ENCODE assay signal across 28 mouse cellular contexts in the genomic region with DNA sequence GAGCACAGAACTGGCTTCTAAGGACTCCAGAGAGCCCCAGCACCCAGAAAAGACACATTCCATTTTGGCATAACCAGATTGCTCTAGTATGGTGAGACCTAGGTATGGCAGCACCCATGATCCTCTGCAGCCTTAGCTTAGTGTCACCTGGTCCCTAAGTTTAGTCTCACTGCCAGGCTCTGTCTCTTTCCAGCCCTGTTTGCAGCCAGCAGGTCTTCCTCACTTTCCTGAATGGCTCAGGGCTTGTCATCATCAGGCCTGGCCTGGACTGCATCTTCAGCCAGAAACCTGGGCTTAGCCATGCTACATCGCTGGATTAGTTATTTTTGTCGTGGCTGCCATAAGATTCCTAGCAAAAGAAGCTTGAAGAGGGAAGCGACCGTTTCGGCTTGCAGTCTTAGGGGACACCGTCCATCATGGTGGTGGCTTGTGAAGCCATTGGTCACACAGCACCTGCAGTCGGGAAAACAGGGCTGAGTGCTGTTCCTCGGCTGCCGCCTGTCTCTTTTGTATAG. TPM values are rescaled to one million over a fixed set of nuclear protein-coding genes. Genes with fewer than 3 reads are reported as not detected.
A peak's percentile ranks its signal among the peaks of the same experiment; 100 is the strongest.
DNase-seq lines count a peak whose midpoint lies in the region; ATAC-seq and TF ChIP-seq lines count a peak whose summit lies in the region.
"Had no signal": no experiment of that assay in that cellular context is flagged by ENCODE, and none has a peak within 500 bp of the region (broad histone marks: within the 10 kb centered on the region; RNA-seq: fewer than 3 reads in every experiment).

No protein-coding gene starts in this region.

- whole genome bisulfite sequencing in heart, embryonic 10.5 days = 70% methylated on average over 9 of the region's 9 CpGs
- WGBS in liver, postnatal 0 days (ENCODE audit: insufficient replicate concordance) = 74% methylated on average over 9 of the region's 9 CpGs
- 56% methylated on average over 9 of the region's 9 CpGs for WGBS in liver, embryonic 12.5 days (ENCODE audit: insufficient replicate concordance)
- 80% methylated on average over 9 of the region's 9 CpGs for WGBS in embryonic facial prominence, embryonic 15.5 days

- no peaks in the 10 kb centered on the region for H3K27me3 ChIP-seq in heart, embryonic 10.5 days (ENCODE audit: insufficient read depth, poor library complexity, severe bottlenecking)
- H3K27me3 ChIP-seq in liver, postnatal 0 days (ENCODE audit: insufficient read depth, low read length) = no peaks in the 10 kb centered on the region
- H3K27me3 ChIP-seq in liver, embryonic 12.5 days (replicated peaks) = no peaks in the 10 kb centered on the region
- no peaks in the 10 kb centered on the region for H3K27me3 ChIP-seq in embryonic facial prominence, embryonic 15.5 days
- H3K27me3 ChIP-seq: CH12.LX; embryonic facial prominence, embryonic 13.5 days; forebrain, embryonic 13.5 days; heart, embryonic 13.5 days; hindbrain, embryonic 12.5 days; kidney, embryonic 15.5 days; limb, embryonic 15.5 days had no signal

- intact Hi-C loops in heart, postnatal 10 days (cut with DNase I) = no loop called here

- no peak for TF ChIP-seq EP300 in liver, postnatal 0 days (IDR thresholded peaks at IDR 0.05; ENCODE audit: low read depth)

- no peak for DNase-seq in cerebellum, adult 9-11 months
- no peak for DNase-seq in heart, embryonic 10.5 days (ENCODE audit: low spot score)
- DNase-seq in heart, postnatal 10 days = no peak
- DNase-seq in liver, postnatal 0 days = no peak
- no peak for DNase-seq in frontal cortex, postnatal 36 days (ENCODE audit: low spot score in 2 of 2)
- DNase-seq: heart, adult 2 months; heart, postnatal 14 days; lung, postnatal 36 days; midbrain, embryonic 14.5 days; right cerebral cortex, adult 18-20 months; right cerebral cortex, postnatal 4 days; thymus, adult 18-20 months; thymus, postnatal 25 days had no signal

- no peaks in the 10 kb centered on the region for H3K9me3 ChIP-seq in heart, embryonic 10.5 days
- no peaks in the 10 kb centered on the region for H3K9me3 ChIP-seq in liver, postnatal 0 days (ENCODE audit: low read length)
- H3K9me3 ChIP-seq in liver, embryonic 12.5 days (replicated peaks) = no peaks in the 10 kb centered on the region
- H3K9me3 ChIP-seq in embryonic facial prominence, embryonic 15.5 days (replicated peaks) = no peaks in the 10 kb centered on the region
- H3K9me3 ChIP-seq: embryonic facial prominence, embryonic 13.5 days; forebrain, embryonic 13.5 days; heart, embryonic 13.5 days; hindbrain, embryonic 12.5 days; kidney, embryonic 15.5 days; limb, embryonic 15.5 days had no signal

- H3K9ac ChIP-seq in liver, postnatal 0 days (replicated peaks) = no peak overlapping the region
- no peak overlapping the region for H3K9ac ChIP-seq in liver, embryonic 12.5 days
- no peak overlapping the region for H3K9ac ChIP-seq in embryonic facial prominence, embryonic 15.5 days
- H3K9ac ChIP-seq: embryonic facial prominence, embryonic 13.5 days; forebrain, embryonic 13.5 days; hindbrain, embryonic 12.5 days; kidney, embryonic 15.5 days; limb, embryonic 15.5 days had no signal

- peaks cover 33% of the 10 kb centered on the region for H3K4me1 ChIP-seq in heart, embryonic 10.5 days
- peaks cover 30% of the 10 kb centered on the region for H3K4me1 ChIP-seq in liver, postnatal 0 days (ENCODE audit: insufficient read depth)
- H3K4me1 ChIP-seq in liver, embryonic 12.5 days = peaks cover 45% of the 10 kb centered on the region
- H3K4me1 ChIP-seq in embryonic facial prominence, embryonic 15.5 days = peaks cover 19% of the 10 kb centered on the region
- H3K4me1 ChIP-seq: forebrain, embryonic 13.5 days had no signal

- H3K27ac ChIP-seq in heart, embryonic 10.5 days = peak overlapping the region; percentile 56
- H3K27ac ChIP-seq in liver, postnatal 0 days (ENCODE audit: low read depth) = peak overlapping the region; percentile 39; the same call in 1 of the 2 replicates
- H3K27ac ChIP-seq in liver, embryonic 12.5 days = no peak overlapping the region
- H3K27ac ChIP-seq in embryonic facial prominence, embryonic 15.5 days (replicated peaks) = 0 out of 2 replicates have a peak overlapping the region, but pooled peaks have one; percentile 7
- H3K27ac ChIP-seq: embryonic facial prominence, embryonic 13.5 days; forebrain, embryonic 13.5 days; heart, adult 2 months; hindbrain, embryonic 12.5 days; kidney, embryonic 15.5 days; layer of hippocampus, adult 2 months; limb, embryonic 15.5 days; stomach, postnatal 0 days had no signal

- peaks cover 7% of the 10 kb centered on the region; the same call in 1 of the 2 replicates for H3K36me3 ChIP-seq in heart, embryonic 10.5 days
- H3K36me3 ChIP-seq in liver, postnatal 0 days (replicated peaks; ENCODE audit: insufficient read depth, low read length) = 0 out of 2 replicates have a peak, but pooled peaks cover 3% of the 10 kb centered on the region
- peaks cover 7% of the 10 kb centered on the region; the same call in 1 of the 2 replicates for H3K36me3 ChIP-seq in liver, embryonic 12.5 days
- H3K36me3 ChIP-seq in embryonic facial prominence, embryonic 15.5 days = peaks cover 10% of the 10 kb centered on the region
- H3K36me3 ChIP-seq: heart, embryonic 13.5 days had no signal

- ATAC-seq in cerebellum, adult (ENCODE audit: insufficient number of reproducible peaks, low FRiP score, low TSS enrichment) = peak; percentile 14; the same call in 1 of the 2 replicates
- no peak for ATAC-seq in liver, postnatal 0 days
- no peak for ATAC-seq in liver, embryonic 12.5 days
- ATAC-seq in embryonic facial prominence, embryonic 15.5 days (ENCODE audit: insufficient number of reproducible peaks, low FRiP score, low TSS enrichment, low read depth) = no peak
- ATAC-seq: activated CD4-positive, CD25-positive, alpha-beta regulatory T cell, adult 4 months; forebrain, embryonic 13.5 days had no signal

- H3K4me3 ChIP-seq in heart, embryonic 10.5 days = no peak overlapping the region
- H3K4me3 ChIP-seq in liver, postnatal 0 days (ENCODE audit: low read depth, low read length) = no peak overlapping the region
- no peak overlapping the region for H3K4me3 ChIP-seq in liver, embryonic 12.5 days
- no peak overlapping the region for H3K4me3 ChIP-seq in embryonic facial prominence, embryonic 15.5 days (replicated peaks)
- H3K4me3 ChIP-seq: embryonic facial prominence, embryonic 13.5 days; erythroblast, embryonic 14.5 days; forebrain, embryonic 13.5 days; heart, adult 2 months; heart, embryonic 13.5 days; hindbrain, embryonic 12.5 days; kidney, embryonic 15.5 days; layer of hippocampus, adult 2 months; limb, embryonic 15.5 days had no signal

- TF ChIP-seq CTCF in liver, postnatal 0 days (IDR thresholded peaks at IDR 0.05; ENCODE audit: low read depth) = no peak

- H3K4me2 ChIP-seq in liver, postnatal 0 days (ENCODE audit: low read depth, low read length) = no peak overlapping the region
- H3K4me2 ChIP-seq in liver, embryonic 12.5 days = no peak overlapping the region
- no peak overlapping the region for H3K4me2 ChIP-seq in embryonic facial prominence, embryonic 15.5 days (replicated peaks)
- H3K4me2 ChIP-seq: embryonic facial prominence, embryonic 13.5 days; forebrain, embryonic 13.5 days; heart, embryonic 13.5 days; hindbrain, embryonic 12.5 days; kidney, embryonic 15.5 days; limb, embryonic 15.5 days had no signal

RNA-seq across cellular contexts. Expression of a gene that starts 10.4 kb away (rescaled TPM):
- polyA plus RNA-seq in heart, embryonic 10.5 days (2016; fragmentation: Nextera tagmentation; extraction: Ambion mirVana) = 4.8 and 4.9 TPM in 2 replicates
- total RNA-seq in heart, postnatal 10 days (2021) = 10 to 100 TPM; 25.2 to 26.3 TPM
- 22.1 and 23.7 TPM in 2 replicates for polyA plus RNA-seq in liver, postnatal 0 days (2015; fragmentation: Nextera tagmentation; extraction: Ambion mirVana)
- polyA plus RNA-seq in liver, embryonic 12.5 days (2016; fragmentation: Nextera tagmentation; extraction: Ambion mirVana) = 5.6 and 6.1 TPM in 2 replicates
- 31.5 and 36.4 TPM in 2 replicates for polyA plus RNA-seq in embryonic facial prominence, embryonic 15.5 days (2015; fragmentation: Nextera tagmentation; extraction: Ambion mirVana)

RNA-seq across cellular contexts. Expression of a gene that starts 17.3 kb away (rescaled TPM):
- 789 and 902 TPM in 2 replicates for polyA plus RNA-seq in heart, embryonic 10.5 days (2016; fragmentation: Nextera tagmentation; extraction: Ambion mirVana)
- total RNA-seq in heart, postnatal 10 days (2021) = 100 to 1,000 TPM; 771 to 825 TPM
- polyA plus RNA-seq in liver, postnatal 0 days (2015; fragmentation: Nextera tagmentation; extraction: Ambion mirVana) = 793 and 837 TPM in 2 replicates
- 1,173 and 1,181 TPM in 2 replicates for polyA plus RNA-seq in liver, embryonic 12.5 days (2016; fragmentation: Nextera tagmentation; extraction: Ambion mirVana)
- 993 and 1,020 TPM in 2 replicates for polyA plus RNA-seq in embryonic facial prominence, embryonic 15.5 days (2015; fragmentation: Nextera tagmentation; extraction: Ambion mirVana)

RNA-seq across cellular contexts. Expression of a gene that starts 41.6 kb away (rescaled TPM):
- polyA plus RNA-seq in heart, embryonic 10.5 days (2016; fragmentation: Nextera tagmentation; extraction: Ambion mirVana) = 0.19 and 0.53 TPM in 2 replicates
- under 1 TPM; 0.55 to 0.57 TPM for total RNA-seq in heart, postnatal 10 days (2021)
- polyA plus RNA-seq in liver, postnatal 0 days (2015; fragmentation: Nextera tagmentation; extraction: Ambion mirVana) = 0.13 TPM in 1 of 2 replicates, not detected in the other
- 0.05 TPM in 1 of 2 replicates, not detected in the other for polyA plus RNA-seq in liver, embryonic 12.5 days (2016; fragmentation: Nextera tagmentation; extraction: Ambion mirVana)
- 8.0 and 13.2 TPM in 2 replicates for polyA plus RNA-seq in embryonic facial prominence, embryonic 15.5 days (2015; fragmentation: Nextera tagmentation; extraction: Ambion mirVana)
- total RNA-seq: megakaryocyte-erythroid progenitor cell, adult 5-6 weeks had no signal
- polyA plus RNA-seq: activated CD4-positive, CD25-positive, alpha-beta regulatory T cell, adult 4 months; erythroblast, embryonic 14.5 days had no signal
